Mouse (Mus musculus): Measurements from ENCODE around the gene Hdgfl2. TPM values are rescaled to one million over a fixed set of nuclear protein-coding genes. Genes with fewer than 3 reads are reported as not detected.

Gene Hdgfl2
- polyA plus RNA-seq, 1 experiment from 2014 or later, result 85.7 TPM

Other genes with a start within 250 kb of the Hdgfl2 start
- 7.4 and 7.5 TPM in 2 replicates for gene Zfp119a, start 200.7 kb upstream of the Hdgfl2 start, polyA plus RNA-seq (2015; fragmentation: Nextera tagmentation; extraction: Ambion mirVana)
- 9.0 and 11.0 TPM in 2 replicates for gene Zfp959, start 187.5 kb upstream of the Hdgfl2 start, polyA plus RNA-seq (2015; fragmentation: Nextera tagmentation; extraction: Ambion mirVana)
- gene Zfp119b, start 130.1 kb upstream of the Hdgfl2 start, polyA plus RNA-seq (2015; fragmentation: Nextera tagmentation; extraction: Ambion mirVana), result 3.5 and 4.4 TPM in 2 replicates
- gene Ebi3, start 127.0 kb upstream of the Hdgfl2 start, polyA plus RNA-seq (2015; fragmentation: Nextera tagmentation; extraction: Ambion mirVana), result 2.8 and 3.2 TPM in 2 replicates
- gene Yju2, start 120.5 kb upstream of the Hdgfl2 start, polyA plus RNA-seq (2015; fragmentation: Nextera tagmentation; extraction: Ambion mirVana), result 21.0 and 21.4 TPM in 2 replicates
- gene Shd, start 109.2 kb upstream of the Hdgfl2 start, polyA plus RNA-seq (2015; fragmentation: Nextera tagmentation; extraction: Ambion mirVana), result 9.0 and 9.4 TPM in 2 replicates
- gene Fsd1, start 93.1 kb upstream of the Hdgfl2 start, polyA plus RNA-seq (2015; fragmentation: Nextera tagmentation; extraction: Ambion mirVana), result 8.9 and 11.5 TPM in 2 replicates
- gene Stap2, start 74.0 kb upstream of the Hdgfl2 start, polyA plus RNA-seq (2015; fragmentation: Nextera tagmentation; extraction: Ambion mirVana), result 40.3 and 45.8 TPM in 2 replicates
- gene Mpnd, start 73.9 kb upstream of the Hdgfl2 start, polyA plus RNA-seq (2015; fragmentation: Nextera tagmentation; extraction: Ambion mirVana), result 86.3 and 95.3 TPM in 2 replicates
- 124 TPM in 2 replicates for gene Sh3gl1, start 43.0 kb upstream of the Hdgfl2 start, polyA plus RNA-seq (2015; fragmentation: Nextera tagmentation; extraction: Ambion mirVana)
- gene Chaf1a, start 39.2 kb upstream of the Hdgfl2 start, polyA plus RNA-seq (2015; fragmentation: Nextera tagmentation; extraction: Ambion mirVana), result 21.4 and 22.4 TPM in 2 replicates
- 29.9 and 35.1 TPM in 2 replicates for gene Ubxn6, start 4.6 kb upstream of the Hdgfl2 start, polyA plus RNA-seq (2015; fragmentation: Nextera tagmentation; extraction: Ambion mirVana)
- 0.03 and 0.14 TPM in 2 replicates for gene Plin4, start 30.2 kb downstream of the Hdgfl2 start, polyA plus RNA-seq (2015; fragmentation: Nextera tagmentation; extraction: Ambion mirVana)
- 0.52 and 0.85 TPM in 2 replicates for gene Plin5, start 38.0 kb downstream of the Hdgfl2 start, polyA plus RNA-seq (2015; fragmentation: Nextera tagmentation; extraction: Ambion mirVana)
- 0.15 and 0.33 TPM in 2 replicates for gene Lrg1, start 42.4 kb downstream of the Hdgfl2 start, polyA plus RNA-seq (2015; fragmentation: Nextera tagmentation; extraction: Ambion mirVana)
- gene Sema6b, start 60.7 kb downstream of the Hdgfl2 start, polyA plus RNA-seq (2015; fragmentation: Nextera tagmentation; extraction: Ambion mirVana), result 1.4 TPM in 2 replicates
- 11.9 and 12.8 TPM in 2 replicates for gene Tnfaip8l1, start 82.8 kb downstream of the Hdgfl2 start, polyA plus RNA-seq (2015; fragmentation: Nextera tagmentation; extraction: Ambion mirVana)
- gene Mydgf, start 104.3 kb downstream of the Hdgfl2 start, polyA plus RNA-seq (2015; fragmentation: Nextera tagmentation; extraction: Ambion mirVana), result 105 and 127 TPM in 2 replicates
- 32.8 and 35.0 TPM in 2 replicates for gene Dpp9, start 139.3 kb downstream of the Hdgfl2 start, polyA plus RNA-seq (2015; fragmentation: Nextera tagmentation; extraction: Ambion mirVana)
- 12.5 and 12.8 TPM in 2 replicates for gene Fem1a, start 177.2 kb downstream of the Hdgfl2 start, polyA plus RNA-seq (2015; fragmentation: Nextera tagmentation; extraction: Ambion mirVana)
- 11.3 and 13.3 TPM in 2 replicates for gene Ticam1, start 197.2 kb downstream of the Hdgfl2 start, polyA plus RNA-seq (2015; fragmentation: Nextera tagmentation; extraction: Ambion mirVana)
- 153 and 195 TPM in 2 replicates for gene Plin3, start 213.2 kb downstream of the Hdgfl2 start, polyA plus RNA-seq (2015; fragmentation: Nextera tagmentation; extraction: Ambion mirVana)
- gene Arrdc5, start 220.7 kb downstream of the Hdgfl2 start, polyA plus RNA-seq (2015; fragmentation: Nextera tagmentation; extraction: Ambion mirVana), result not detected in 2 replicates
- gene Uhrf1, start 223.7 kb downstream of the Hdgfl2 start, polyA plus RNA-seq (2015; fragmentation: Nextera tagmentation; extraction: Ambion mirVana), result 124 and 125 TPM in 2 replicates
- 25.1 and 27.5 TPM in 2 replicates for gene Kdm4b, start 246.4 kb downstream of the Hdgfl2 start, polyA plus RNA-seq (2015; fragmentation: Nextera tagmentation; extraction: Ambion mirVana)

All from intestine, embryonic 15.5 days (tissue).